Mouse (Mus musculus): ENCODE data around the gene Per3. TPM values are rescaled to one million over a fixed set of nuclear protein-coding genes. Genes with fewer than 3 reads are reported as not detected.

Gene Per3
- polyA plus RNA-seq, 1 experiment from 2014 or later = 8.0 TPM

- WGBS = 90% methylated on average over 13 of the region's 13 CpGs
- ATAC-seq (ENCODE audit: insufficient read depth) = no peak
- TF ChIP-seq CTCF (IDR thresholded peaks at IDR 0.05; ENCODE audit: low read depth) = no peak
Observed at GRCm38 (mm10) chr4:151005656-151006318, 38.7 kb downstream of the Per3 start.

DNA sequence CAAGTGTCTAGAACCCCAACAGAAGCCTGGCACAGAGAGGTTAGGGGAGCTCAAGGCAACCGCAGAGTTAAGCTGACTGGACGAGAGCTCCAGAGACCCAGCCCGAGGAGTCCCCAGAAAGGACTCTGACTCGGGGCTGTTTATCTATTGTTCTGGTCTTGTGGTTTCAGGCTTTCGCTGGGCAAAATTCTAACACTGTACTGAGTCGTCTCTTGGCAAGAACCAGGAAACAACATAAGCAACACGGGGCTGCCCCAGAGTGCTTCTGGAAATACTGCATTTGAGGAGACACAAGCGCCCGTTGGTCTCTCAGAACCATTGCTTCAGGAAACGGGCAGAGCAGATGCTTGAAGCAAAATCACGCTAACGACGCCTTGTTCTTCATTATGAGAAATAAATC, 43.1 kb downstream of the Per3 start:
- H3K4me1 ChIP-seq (ENCODE audit: insufficient read depth) = no peaks in the 10 kb centered on the region
- H3K36me3 ChIP-seq (ENCODE audit: insufficient read depth) = no peaks in the 10 kb centered on the region
- no peak overlapping the region for H3K9ac ChIP-seq
- no peaks in the 10 kb centered on the region for H3K27me3 ChIP-seq (ENCODE audit: insufficient read depth, low read length)
- DNase-seq = no peak
- 51% methylated on average over 13 of the region's 13 CpGs for WGBS
- no peak overlapping the region for H3K27ac ChIP-seq (ENCODE audit: low read depth)
- TF ChIP-seq CTCF (IDR thresholded peaks at IDR 0.05; ENCODE audit: low read depth) = no peak
- H3K4me3 ChIP-seq (ENCODE audit: low read depth, low read length) = no peak overlapping the region
- no peak overlapping the region for H3K4me2 ChIP-seq
- no peak for ATAC-seq (ENCODE audit: insufficient read depth)
- no peaks in the 10 kb centered on the region for H3K9me3 ChIP-seq (ENCODE audit: low read depth, low read length)

More at GRCm38 (mm10) chr4:151005656-151006318, 38.7 kb downstream of the Per3 start:
- Histone ChIP-seq H3K4me2 (no peak overlapping the region), H3K4me3 (ENCODE audit: low read depth, low read length) (no peak overlapping the region), H3K9me3 (ENCODE audit: low read depth, low read length) (no peaks in the 10 kb centered on the region), H3K9ac (no peak overlapping the region), H3K27me3 (ENCODE audit: insufficient read depth, low read length) (no peaks in the 10 kb centered on the region), H3K36me3 (ENCODE audit: insufficient read depth) (peaks cover 7% of the 10 kb centered on the region; the same call in 1 of the 2 replicates), H3K27ac (ENCODE audit: low read depth) (no peak overlapping the region), H3K4me1 (ENCODE audit: insufficient read depth) (no peaks in the 10 kb centered on the region)
- DNase-seq = no peak

- H3K4me3 ChIP-seq (ENCODE audit: low read depth, low read length) = no peak overlapping the region
- WGBS = 89% methylated on average over 9 of the region's 9 CpGs
- TF ChIP-seq CTCF (IDR thresholded peaks at IDR 0.05; ENCODE audit: low read depth) = no peak
- H3K27me3 ChIP-seq (ENCODE audit: insufficient read depth, low read length) = no peaks in the 10 kb centered on the region
- no peaks in the 10 kb centered on the region for H3K9me3 ChIP-seq (ENCODE audit: low read depth, low read length)
- no peak for DNase-seq
- H3K27ac ChIP-seq (ENCODE audit: low read depth) = no peak overlapping the region
- no peak for ATAC-seq (ENCODE audit: insufficient read depth)
- no peaks in the 10 kb centered on the region for H3K4me1 ChIP-seq (ENCODE audit: insufficient read depth)
- H3K4me2 ChIP-seq = no peak overlapping the region
- no peaks in the 10 kb centered on the region for H3K36me3 ChIP-seq (ENCODE audit: insufficient read depth)
- no peak overlapping the region for H3K9ac ChIP-seq
Observed at GRCm38 (mm10) chr4:150998626-150999025, 45.8 kb downstream of the Per3 start.

- DNase-seq (no peak), ATAC-seq (ENCODE audit: insufficient read depth) (no peak)
- TF ChIP-seq CTCF (IDR thresholded peaks at IDR 0.05; ENCODE audit: low read depth) = no peak
- Histone ChIP-seq H3K4me3 (ENCODE audit: low read depth, low read length) (no peak within 1 kb of the TSS), H3K27ac (ENCODE audit: low read depth) (no peak within 1 kb of the TSS), H3K36me3 (ENCODE audit: insufficient read depth) (no peaks in the 10 kb centered on the region), H3K9ac (no peak within 1 kb of the TSS), H3K27me3 (ENCODE audit: insufficient read depth, low read length) (no peaks in the 10 kb centered on the region), H3K9me3 (ENCODE audit: low read depth, low read length) (no peaks in the 10 kb centered on the region), H3K4me2 (no peak within 1 kb of the TSS), H3K4me1 (ENCODE audit: insufficient read depth) (no peaks in the 10 kb centered on the region)
- WGBS = 83% methylated on average over 7 of the region's 7 CpGs
Observed at GRCm38 (mm10) chr4:150996797-150997196, 47.7 kb downstream of the Per3 start, which contains the start of gene Uts2. Uts2 (plus strand) TSS chr4:150997097.

GRCm38 (mm10) chr4:150990148-150990547, 54.3 kb downstream of the Per3 start:
- DNase-seq = peak; percentile 65
- Histone ChIP-seq H3K9ac (no peak overlapping the region), H3K4me2 (no peak overlapping the region), H3K27me3 (ENCODE audit: insufficient read depth, low read length) (no peaks in the 10 kb centered on the region), H3K27ac (ENCODE audit: low read depth) (no peak overlapping the region), H3K4me1 (ENCODE audit: insufficient read depth) (no peaks in the 10 kb centered on the region), H3K9me3 (ENCODE audit: low read depth, low read length) (no peaks in the 10 kb centered on the region), H3K4me3 (ENCODE audit: low read depth, low read length) (no peak overlapping the region), H3K36me3 (ENCODE audit: insufficient read depth) (no peaks in the 10 kb centered on the region)
- peak; percentile 49 for TF ChIP-seq CTCF (IDR thresholded peaks at IDR 0.05; ENCODE audit: low read depth)
- 40% methylated on average over 6 of the region's 6 CpGs for WGBS
- no peak for ATAC-seq (ENCODE audit: insufficient read depth)

DNA sequence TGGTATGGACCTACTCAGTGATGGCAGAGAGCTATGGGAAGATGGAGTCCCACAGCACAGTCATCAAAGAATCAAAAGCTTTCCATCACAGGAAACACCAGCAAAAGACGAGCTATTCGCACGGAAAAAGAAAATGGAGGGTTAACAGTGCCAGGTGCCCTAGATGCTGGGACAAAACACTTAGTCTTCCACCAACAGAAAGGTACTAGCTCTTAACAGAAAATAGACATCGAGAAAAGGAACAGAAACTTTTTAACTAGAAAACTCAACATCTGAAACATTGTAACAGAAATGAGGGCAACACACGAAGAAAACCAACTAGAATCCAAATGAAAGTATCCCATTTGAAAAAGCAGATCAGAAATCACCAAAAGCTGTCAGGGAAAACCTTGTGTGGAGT, 64.3 kb downstream of the Per3 start:
- Histone ChIP-seq H3K9me3 (ENCODE audit: low read depth, low read length) (no peaks in the 10 kb centered on the region), H3K4me3 (ENCODE audit: low read depth, low read length) (no peak overlapping the region), H3K27ac (ENCODE audit: low read depth) (no peak overlapping the region), H3K4me2 (no peak overlapping the region), H3K27me3 (ENCODE audit: insufficient read depth, low read length) (no peaks in the 10 kb centered on the region), H3K36me3 (ENCODE audit: insufficient read depth) (no peaks in the 10 kb centered on the region), H3K9ac (no peak overlapping the region), H3K4me1 (ENCODE audit: insufficient read depth) (no peaks in the 10 kb centered on the region)
- no peak for TF ChIP-seq CTCF (IDR thresholded peaks at IDR 0.05; ENCODE audit: low read depth)
- ATAC-seq (ENCODE audit: insufficient read depth) (no peak), DNase-seq (no peak)
- WGBS = 76% methylated on average over 5 of the region's 5 CpGs

GRCm38 (mm10) chr4:150979455-150979854, 65.0 kb downstream of the Per3 start:
- 54% methylated on average over 9 of the region's 9 CpGs for WGBS
- H3K9me3 ChIP-seq (ENCODE audit: low read depth, low read length) = no peaks in the 10 kb centered on the region
- H3K27ac ChIP-seq (ENCODE audit: low read depth) = no peak overlapping the region
- no peaks in the 10 kb centered on the region for H3K4me1 ChIP-seq (ENCODE audit: insufficient read depth)
- H3K9ac ChIP-seq = no peak overlapping the region
- H3K4me3 ChIP-seq (ENCODE audit: low read depth, low read length) = no peak overlapping the region
- no peak for TF ChIP-seq CTCF (IDR thresholded peaks at IDR 0.05; ENCODE audit: low read depth)
- no peak overlapping the region for H3K4me2 ChIP-seq
- ATAC-seq (ENCODE audit: insufficient read depth) = no peak
- DNase-seq = no peak
- no peaks in the 10 kb centered on the region for H3K36me3 ChIP-seq (ENCODE audit: insufficient read depth)
- no peaks in the 10 kb centered on the region for H3K27me3 ChIP-seq (ENCODE audit: insufficient read depth, low read length)

Data from lung, embryonic 14.5 days (tissue).